Mouse (Mus musculus) kidney, adult 11 months (tissue): ENCODE measurements around the gene Tomm40l.

Source experiments
- DNase-seq: peaks from one replicate; pipeline ENCODE4 v3.0.0; 2022

Gene Tomm40l

GRCm38 (mm10) chr1:171223796-171224195, 1.5 kb upstream of the Tomm40l start:
- peak; percentile 61 for DNase-seq

GRCm38 (mm10) chr1:171223168-171223567, 854 bp upstream of the Tomm40l start:
- DNase-seq: no peak

- DNase-seq: no peak
Observed at GRCm38 (mm10) chr1:171221281-171222193, 777 bp downstream of the Tomm40l start.

GRCm38 (mm10) chr1:171220871-171221270, 1.4 kb downstream of the Tomm40l start:
- DNase-seq: peak; percentile 75

GRCm38 (mm10) chr1:171216241-171216955, 5.9 kb downstream of the Tomm40l start:
- DNase-seq: no peak

GRCm38 (mm10) chr1:171213801-171214496, 8.4 kb downstream of the Tomm40l start, which contains the start of gene Nr1i3:
Gene Nr1i3, plus strand, starts transcription at chr1:171213970.
- DNase-seq: no peak

- DNase-seq: no peak
Observed at GRCm38 (mm10) chr1:171212854-171213253, 9.5 kb downstream of the Tomm40l start.

GRCm38 (mm10) chr1:171209409-171209808, 12.9 kb downstream of the Tomm40l start:
- DNase-seq: no peak

GRCm38 (mm10) chr1:171205704-171206493, 16.4 kb downstream of the Tomm40l start:
- no peak for DNase-seq

GRCm38 (mm10) chr1:171204249-171204644, 18.1 kb downstream of the Tomm40l start:
- peak; percentile 27 for DNase-seq

- DNase-seq: no peak
Observed at GRCm38 (mm10) chr1:171203471-171204248, 18.7 kb downstream of the Tomm40l start.

GRCm38 (mm10) chr1:171200769-171201168, 21.5 kb downstream of the Tomm40l start:
- no peak for DNase-seq

- DNase-seq: no peak
Observed at GRCm38 (mm10) chr1:171199532-171199931, 22.8 kb downstream of the Tomm40l start.

GRCm38 (mm10) chr1:171195887-171196397, 26.4 kb downstream of the Tomm40l start, which contains the start of gene Pcp4l1:
Gene Pcp4l1, minus strand, starts transcription at chr1:171196268.
- peak; percentile 46 for DNase-seq

GRCm38 (mm10) chr1:171195046-171195822, 27.1 kb downstream of the Tomm40l start:
- DNase-seq: no peak

GRCm38 (mm10) chr1:171193911-171194830, 28.1 kb downstream of the Tomm40l start:
- no peak for DNase-seq

GRCm38 (mm10) chr1:171193093-171193840, 29.0 kb downstream of the Tomm40l start:
- DNase-seq: no peak

GRCm38 (mm10) chr1:171192283-171192682, 30.0 kb downstream of the Tomm40l start:
- no peak for DNase-seq
